Mouse (Mus musculus) layer of hippocampus, adult 11-12 months (tissue): ENCODE measurements at regions not wholly inside any gene's neighbourhood (a gene's known extent, or its start where the extent isn't known, plus 50 kb on each side); places are given as distances from the start of the nearest gene placed in this dataset.

ENCODE experiments used
- DNase-seq: peaks from one replicate; pipeline ENCODE4 v3.0.0; 2022; ENCODE audit warnings: low spot score

- no peak for DNase-seq
Measured at GRCm38 (mm10) chr1:121620262-121620661, 52.5 kb upstream of the Ddx18 start.

GRCm38 (mm10) chr1:121618550-121618949 is 50.8 kb upstream of the Ddx18 start:
- no peak for DNase-seq
